Mouse (Mus musculus) heart, embryonic 14.5 days (tissue): Measurements from ENCODE around the gene Fam84b. TPM values are rescaled to one million over a fixed set of nuclear protein-coding genes. Genes with fewer than 3 reads are reported as not detected.
A peak's percentile ranks its signal among the peaks of the same experiment; 100 is the strongest.

ENCODE experiments used
- ATAC-seq: fragments of 200-750 bp; cut with Nextera tagmentation; 2 replicates; pipeline ENCODE4 v1.8.0; 2017; ENCODE audit warnings: low read depth, moderate TSS enrichment; ENCODE audit not compliant: insufficient number of reproducible peaks, insufficient read depth, low FRiP score
- H3K27ac ChIP-seq, 2 experiments: fragments of 200-500 bp in 1 of 2; fragments of 300-500 bp in 1 of 2; sonication (generic) in 1 of 2; replicated peaks in 1 of 2; 2 replicates each; pipeline ENCODE4 v1.5.1; 2012 to 2014; ENCODE audit warnings: low read depth in 2 of 2, low read length in 2 of 2, control low read depth in 1 of 2, mild to moderate bottlenecking in 1 of 2, mixed read lengths in 1 of 2; ENCODE audit not compliant: control insufficient read depth in 1 of 2, insufficient read depth in 1 of 2
- H3K27me3 ChIP-seq: fragments of 300-500 bp; sonication (generic); 2 replicates; pipeline ENCODE4 v1.6.1; 2014; ENCODE audit warnings: mild to moderate bottlenecking, low read length, control low read depth; ENCODE audit not compliant: control insufficient read depth, insufficient read depth
- H3K36me3 ChIP-seq: fragments of 300-500 bp; sonication (generic); 2 replicates; pipeline ENCODE4 v1.6.1; 2014; ENCODE audit warnings: mild to moderate bottlenecking, control low read depth, low read length, mixed read lengths; ENCODE audit not compliant: control insufficient read depth, insufficient read depth
- H3K4me1 ChIP-seq, 2 experiments: fragments of 200-500 bp in 1 of 2; fragments of 300-500 bp in 1 of 2; sonication (generic) in 1 of 2; 2 replicates each; pipeline ENCODE4 v1.6.1; 2012 to 2014; ENCODE audit warnings: low read length in 2 of 2, control low read depth in 1 of 2, mixed read lengths in 1 of 2; ENCODE audit not compliant: control insufficient read depth in 2 of 2, insufficient read depth in 2 of 2
- H3K4me2 ChIP-seq: fragments of 300-500 bp; sonication (generic); 2 replicates; pipeline ENCODE4 v1.6.1; 2014; ENCODE audit warnings: mild to moderate bottlenecking, low read length
- H3K4me3 ChIP-seq, 2 experiments: fragments of 200-500 bp in 1 of 2; fragments of 300-500 bp in 1 of 2; sonication (generic) in 1 of 2; 2 replicates each; pipeline ENCODE4 v1.5.1; 2012 to 2014; ENCODE audit warnings: low read length in 2 of 2, mild to moderate bottlenecking in 2 of 2, control low read depth in 1 of 2, low read depth in 1 of 2, moderate library complexity in 1 of 2; ENCODE audit not compliant: control insufficient read depth in 1 of 2, insufficient read depth in 1 of 2
- H3K9ac ChIP-seq: fragments of 300-500 bp; sonication (generic); 2 replicates; pipeline ENCODE4 v1.6.1; 2014; ENCODE audit warnings: mild to moderate bottlenecking, low read length
- H3K9me3 ChIP-seq: fragments of 300-500 bp; sonication (generic); 2 replicates; pipeline ENCODE4 v1.6.1; 2016; ENCODE audit warnings: low read length, control low read depth; ENCODE audit not compliant: control insufficient read depth
- WGBS: fragments of 180-500 bp; shearing (Covaris S2); extraction: QIAGEN DNeasy Blood & Tissue Kit; methylation state at CpG from one replicate; pipeline ENCODE4 v1.1.7; 2014; 5-methylcytosine and 5-hydroxymethylcytosine counted together
- polyA plus RNA-seq: library from polyadenylated mRNA; unstranded; fragments of >200 nt; fragmentation: Nextera tagmentation; extraction: Ambion mirVana; gene quantifications from 2 replicates; pipeline ENCODE4 v1.2.1, GENCODE M21; 2014

The Fam84b gene
- polyA plus RNA-seq, 1 experiment from 2014 or later, result 5.9 TPM

DNA sequence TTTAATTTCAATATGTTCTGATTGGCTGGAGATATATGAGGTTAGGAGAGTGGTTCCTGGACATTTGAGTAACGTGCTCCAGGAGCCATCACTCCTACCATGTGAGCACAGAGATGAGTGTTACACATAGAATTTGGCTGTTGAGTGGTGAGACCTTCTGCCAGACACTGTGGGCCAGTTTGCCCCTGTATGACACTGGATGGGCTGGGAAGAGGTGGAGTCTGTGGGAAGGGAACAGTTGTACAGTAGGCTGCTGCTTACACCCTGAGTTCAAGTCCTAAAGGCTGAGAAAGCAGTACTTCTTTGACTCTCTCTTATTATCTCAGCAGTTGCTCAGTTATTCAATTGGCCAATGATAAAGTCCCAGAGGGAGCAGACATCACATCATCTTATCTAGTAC lies 27.4 kb downstream of the Fam84b start:
- 45% methylated on average over 1 of the region's 1 CpGs for WGBS
- H3K9ac ChIP-seq, result no peak overlapping the region
- H3K9me3 ChIP-seq, result no peaks in the 10 kb centered on the region
- H3K36me3 ChIP-seq, result no peaks in the 10 kb centered on the region
- H3K4me1 ChIP-seq, result peaks cover 4 to 14% of the 10 kb centered on the region in 2 experiments; a peak in 3 of 4 replicates
- H3K27ac ChIP-seq, result no peak overlapping the region
- no peak overlapping the region for H3K4me2 ChIP-seq
- no peak overlapping the region for H3K4me3 ChIP-seq
- no peak for ATAC-seq
- no peaks in the 10 kb centered on the region for H3K27me3 ChIP-seq

DNA sequence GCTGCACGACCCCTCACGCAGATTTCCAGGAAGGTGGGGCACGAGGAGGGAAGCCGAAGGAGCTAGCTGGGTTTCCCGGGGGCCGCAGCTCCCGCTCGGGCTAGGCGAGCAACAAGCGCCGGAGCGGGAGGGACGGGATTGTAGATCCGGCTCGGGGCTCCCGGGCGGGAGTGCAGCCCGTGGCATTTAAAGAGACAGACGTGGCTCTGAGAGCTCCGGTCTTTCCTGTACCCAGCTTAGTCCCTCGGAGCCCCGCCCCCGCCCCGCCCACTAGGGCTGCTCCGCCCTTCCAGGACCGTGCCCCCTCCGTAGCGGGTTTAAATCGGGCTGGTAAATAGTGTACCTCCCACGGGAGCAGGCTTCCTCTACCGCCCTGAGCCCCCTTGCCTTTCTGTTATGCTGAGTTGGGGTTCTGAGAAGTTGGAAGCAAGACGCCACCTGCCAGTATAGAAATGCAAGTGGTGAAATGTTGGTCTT lies 28.8 kb downstream of the Fam84b start:
- peak; percentile 93 for ATAC-seq
- H3K9ac ChIP-seq, result peak overlapping the region; percentile 78
- H3K9me3 ChIP-seq, result no peaks in the 10 kb centered on the region
- H3K27ac ChIP-seq, result peak overlapping the region; percentile 75 to 83
- H3K4me2 ChIP-seq, result peak overlapping the region; percentile 94
- H3K4me3 ChIP-seq, result peak overlapping the region; percentile 71 to 96
- no peaks in the 10 kb centered on the region for H3K36me3 ChIP-seq
- H3K4me1 ChIP-seq, result peaks cover 4 to 15% of the 10 kb centered on the region in 2 experiments; a peak in 3 of 4 replicates
- H3K27me3 ChIP-seq, result no peaks in the 10 kb centered on the region
- WGBS, result under 1% methylated on average over 32 of the region's 32 CpGs

DNA sequence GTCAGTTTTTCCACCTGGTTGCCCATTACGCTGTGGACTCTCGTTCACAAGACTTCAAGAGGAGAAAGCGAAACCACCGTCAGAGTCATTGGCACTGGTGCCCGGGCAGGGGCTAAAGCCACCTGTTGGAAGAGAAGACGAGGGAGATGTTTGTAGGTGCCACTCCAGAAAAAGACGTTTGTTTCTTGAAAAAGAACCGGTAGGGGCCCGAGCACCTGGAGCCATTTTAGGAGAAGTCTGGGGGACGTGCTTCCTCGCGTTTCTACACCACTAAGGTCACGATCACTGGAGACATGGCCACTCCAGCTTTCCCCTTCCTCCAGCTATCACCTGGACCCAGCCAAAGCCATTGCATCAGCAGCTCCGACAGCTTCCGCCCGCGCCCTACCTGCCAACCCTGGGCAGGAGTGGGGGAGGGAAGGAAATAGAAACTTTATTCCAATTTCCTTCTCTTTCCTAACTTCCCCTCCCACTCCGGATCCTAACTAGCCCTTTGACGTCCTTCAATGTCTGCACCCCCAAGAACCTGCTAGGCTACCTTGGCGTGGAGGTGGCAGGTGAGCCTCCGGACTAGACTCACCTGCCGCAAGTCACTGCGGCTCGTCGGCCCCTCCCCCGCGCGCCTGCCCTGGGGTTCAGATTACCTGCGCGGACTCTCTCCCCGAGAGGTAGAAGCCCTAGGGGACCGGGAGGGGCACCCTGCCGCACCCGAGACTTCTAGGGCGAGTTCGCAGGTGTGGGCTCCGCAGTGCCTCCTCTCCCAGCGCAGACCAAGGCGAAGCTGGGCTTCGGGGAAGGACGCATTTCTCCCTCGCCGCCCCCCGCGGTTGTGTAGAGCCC lies 29.5 kb downstream of the Fam84b start:
- ATAC-seq, result no peak

DNA sequence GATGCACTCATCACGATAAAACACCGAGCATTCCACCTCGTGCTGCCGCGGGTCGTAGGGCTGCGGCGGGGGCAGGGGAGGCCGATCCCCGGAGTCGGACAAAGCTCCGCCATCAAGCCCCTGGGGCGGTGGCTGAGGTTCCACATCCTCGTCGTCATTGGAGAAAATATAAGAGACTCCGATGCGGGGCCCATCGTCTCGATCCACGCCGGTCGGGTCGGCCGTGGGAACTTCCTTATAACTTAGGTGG lies 30.0 kb downstream of the Fam84b start:
- ATAC-seq, result no peak
- Histone ChIP-seq H3K4me3 (peak overlapping the region; percentile 71 to 96), H3K9ac (peak overlapping the region; percentile 78), H3K4me2 (peak overlapping the region; percentile 94), H3K4me1 (peaks cover 4 to 15% of the 10 kb centered on the region in 2 experiments; a peak in 3 of 4 replicates), H3K27me3 (no peaks in the 10 kb centered on the region), H3K9me3 (no peaks in the 10 kb centered on the region), H3K27ac (peak overlapping the region in 1 of 2 experiments; percentile 41; a peak in 2 of 4 replicates), H3K36me3 (no peaks in the 10 kb centered on the region)
- WGBS, result 0% methylated on average over 24 of the region's 24 CpGs

More for the DNA sequence above, 29.5 kb downstream of the Fam84b start:
- under 1% methylated on average over 45 of the region's 45 CpGs for WGBS
- peak overlapping the region; percentile 78 for H3K9ac ChIP-seq
- no peaks in the 10 kb centered on the region for H3K36me3 ChIP-seq
- H3K4me2 ChIP-seq, result peak overlapping the region; percentile 94
- no peaks in the 10 kb centered on the region for H3K9me3 ChIP-seq
- peaks cover 4 to 15% of the 10 kb centered on the region in 2 experiments; a peak in 3 of 4 replicates for H3K4me1 ChIP-seq
- H3K27ac ChIP-seq, result peak overlapping the region; percentile 75 to 83
- peak overlapping the region; percentile 71 to 96 for H3K4me3 ChIP-seq
- H3K27me3 ChIP-seq, result no peaks in the 10 kb centered on the region

DNA sequence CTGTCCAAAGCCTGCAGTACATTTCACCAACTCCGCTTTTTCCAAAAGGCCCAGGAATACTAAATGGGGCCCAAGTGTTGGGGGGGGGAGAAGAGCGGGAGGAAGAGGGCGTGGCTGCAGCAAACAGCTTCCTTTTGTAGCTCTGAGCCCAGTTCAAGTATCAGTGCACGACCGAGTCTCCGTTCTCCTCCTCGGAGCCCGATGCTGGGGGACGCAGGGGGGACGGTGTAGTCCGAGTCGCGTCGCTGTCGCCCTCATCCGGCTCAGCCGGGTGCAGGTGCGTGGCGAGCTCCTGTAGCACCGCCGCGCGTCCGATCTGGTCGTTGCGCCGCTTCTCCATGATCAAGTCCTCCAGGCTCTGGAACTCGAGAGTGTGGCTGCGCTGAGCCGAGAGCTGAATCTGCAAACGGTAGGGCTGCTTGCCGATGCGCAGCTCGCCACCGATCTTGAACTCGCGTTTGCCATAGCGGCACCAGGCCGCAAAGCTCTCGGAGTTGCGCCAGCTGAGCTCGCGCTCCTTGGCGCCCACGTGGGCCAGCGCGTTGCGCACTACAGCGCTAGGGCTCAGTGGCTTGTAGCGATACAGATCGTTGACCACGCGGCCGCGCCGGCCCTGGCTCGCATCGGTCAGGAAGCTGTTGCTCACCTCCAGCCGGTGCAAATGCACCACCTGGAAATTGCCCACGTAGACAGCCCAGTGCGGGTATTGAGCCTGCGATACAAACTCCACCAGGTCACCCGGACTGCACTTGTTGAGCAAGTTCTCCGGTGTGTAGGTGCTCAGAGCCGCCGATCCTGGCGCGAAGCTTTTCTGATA lies 30.6 kb downstream of the Fam84b start:
- Histone ChIP-seq H3K9ac (peak overlapping the region; percentile 78), H3K27ac (peak overlapping the region; percentile 41 to 56), H3K27me3 (no peaks in the 10 kb centered on the region), H3K4me3 (peak overlapping the region; percentile 71 to 96), H3K9me3 (no peaks in the 10 kb centered on the region), H3K4me2 (peak overlapping the region; percentile 94), H3K4me1 (peaks cover 4 to 15% of the 10 kb centered on the region in 2 experiments; a peak in 3 of 4 replicates), H3K36me3 (no peaks in the 10 kb centered on the region)
- peak; percentile 69 for ATAC-seq
- WGBS, result under 1% methylated on average over 68 of the region's 68 CpGs

DNA sequence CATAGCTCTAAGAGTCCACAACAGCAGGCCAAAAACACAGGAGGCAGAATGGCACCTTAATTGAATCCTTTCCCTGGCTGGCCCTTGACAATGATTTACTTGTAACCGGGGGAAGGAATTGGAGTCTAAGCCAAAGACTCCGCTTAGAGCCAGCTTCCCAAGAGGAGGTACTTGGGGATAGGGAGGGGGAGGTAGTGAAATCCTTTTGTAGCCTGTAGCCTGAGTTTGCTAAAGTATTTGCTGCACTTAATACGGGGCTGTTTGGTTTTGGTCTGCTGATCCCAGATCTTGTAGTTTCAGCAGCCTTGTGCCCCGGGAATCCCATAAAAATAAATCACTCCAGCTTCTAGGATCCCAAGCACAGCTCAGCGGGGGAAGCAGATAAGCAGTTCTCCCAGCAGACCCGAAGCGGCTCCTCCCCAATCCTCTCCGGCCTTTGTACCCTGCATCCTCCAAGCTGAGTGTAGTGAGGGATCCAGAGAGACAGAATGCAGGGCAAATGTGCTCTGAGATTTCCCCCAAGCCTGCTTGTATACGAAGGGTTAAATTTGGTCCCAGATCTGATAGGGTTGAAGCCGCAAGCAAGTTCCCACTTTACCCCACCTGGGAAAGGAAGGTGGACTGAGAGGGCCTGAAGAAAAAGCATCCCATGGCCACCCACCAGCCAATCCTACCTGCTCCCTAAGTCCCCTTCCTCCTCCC lies 31.3 kb downstream of the Fam84b start:
- Histone ChIP-seq H3K9ac (peak overlapping the region; percentile 78), H3K4me3 (peak overlapping the region; percentile 71 to 96), H3K4me2 (peak overlapping the region; percentile 94), H3K4me1 (peaks cover 4 to 15% of the 10 kb centered on the region in 2 experiments; a peak in 3 of 4 replicates), H3K27me3 (no peaks in the 10 kb centered on the region), H3K36me3 (no peaks in the 10 kb centered on the region), H3K9me3 (no peaks in the 10 kb centered on the region), H3K27ac (peak overlapping the region; percentile 26 to 41)
- ATAC-seq, result no peak
- WGBS, result 9% methylated on average over 10 of the region's 10 CpGs

DNA sequence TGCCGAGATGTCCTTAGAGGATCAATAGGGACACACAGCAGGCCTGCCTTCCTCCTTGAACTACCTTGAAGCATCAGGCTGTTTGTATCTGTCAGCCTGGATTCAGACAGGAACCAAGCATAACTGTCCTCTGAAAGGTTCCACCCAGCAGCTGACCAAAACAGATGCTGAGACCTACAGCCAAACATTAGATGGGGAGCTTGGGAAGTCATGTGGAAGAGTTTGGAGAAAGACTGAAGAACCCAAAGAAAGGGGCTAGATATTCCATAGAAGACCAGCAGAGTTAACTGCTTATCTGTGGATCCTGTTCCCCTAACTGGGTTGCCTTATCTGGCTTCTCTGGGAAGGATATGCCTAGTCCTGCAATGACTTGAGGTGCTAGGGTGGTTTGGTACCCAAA lies 35.1 kb downstream of the Fam84b start:
- WGBS, result 80% methylated on average over 1 of the region's 1 CpGs
- H3K4me3 ChIP-seq, result no peak overlapping the region
- no peak for ATAC-seq

More for the DNA sequence above, 35.1 kb downstream of the Fam84b start:
- Histone ChIP-seq H3K4me1 (peaks cover 4 to 15% of the 10 kb centered on the region in 2 experiments; a peak in 3 of 4 replicates), H3K27ac (no peak overlapping the region), H3K27me3 (no peaks in the 10 kb centered on the region), H3K4me2 (no peak overlapping the region), H3K9ac (no peak overlapping the region), H3K36me3 (no peaks in the 10 kb centered on the region), H3K9me3 (no peaks in the 10 kb centered on the region)
